Mouse (Mus musculus): Measurements from ENCODE around the gene Olfr502. TPM values are rescaled to one million over a fixed set of nuclear protein-coding genes. Genes with fewer than 3 reads are reported as not detected.

Gene Olfr502
- polyA plus RNA-seq (2015; fragmentation: Nextera tagmentation; extraction: Ambion mirVana), result not detected in 2 replicates

DNA sequence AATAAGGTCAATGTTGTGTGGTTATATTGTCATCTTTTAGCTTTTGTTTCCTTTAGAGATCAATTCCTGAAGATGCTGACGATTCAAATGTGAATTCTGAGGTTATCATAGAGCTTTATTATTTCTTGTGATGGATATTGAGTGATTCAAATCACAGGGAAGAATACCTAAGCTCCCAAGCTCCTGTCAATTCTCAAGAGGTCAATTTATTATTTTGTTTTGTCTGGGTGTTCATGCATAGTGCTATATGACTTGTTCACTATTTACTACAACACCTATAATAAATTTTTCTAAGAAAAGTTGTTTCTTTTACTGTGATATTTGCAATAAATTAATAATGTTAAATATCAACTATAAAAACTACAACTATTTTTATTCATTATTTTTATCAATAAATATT lies at the start of gene Olfr502:
Gene Olfr502, minus strand, starts transcription at position 101 of the 400 bp plus-strand sequence.

DNA sequence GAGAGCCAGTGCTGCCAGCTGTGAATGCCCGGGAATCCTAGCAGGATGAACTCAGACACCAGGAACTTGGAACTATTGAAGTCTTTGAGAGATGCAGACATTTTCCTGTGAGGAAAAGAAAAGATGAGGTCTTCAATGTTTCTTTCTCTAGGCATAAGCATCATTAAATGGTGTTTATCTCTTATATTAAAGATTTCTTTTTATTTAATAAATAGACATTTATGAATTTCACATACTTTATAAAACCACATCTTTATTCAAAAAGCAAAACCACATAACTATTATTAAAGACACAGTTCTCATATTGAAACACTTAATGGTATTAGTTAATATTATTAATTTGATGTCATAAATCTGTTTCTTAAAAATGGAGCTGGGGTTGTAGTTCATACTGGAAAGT lies 40.8 kb upstream of the Olfr502 start, which contains the start of gene Olfr504:
Gene Olfr504, minus strand, starts transcription at position 101 of the 400 bp plus-strand sequence.

DNA sequence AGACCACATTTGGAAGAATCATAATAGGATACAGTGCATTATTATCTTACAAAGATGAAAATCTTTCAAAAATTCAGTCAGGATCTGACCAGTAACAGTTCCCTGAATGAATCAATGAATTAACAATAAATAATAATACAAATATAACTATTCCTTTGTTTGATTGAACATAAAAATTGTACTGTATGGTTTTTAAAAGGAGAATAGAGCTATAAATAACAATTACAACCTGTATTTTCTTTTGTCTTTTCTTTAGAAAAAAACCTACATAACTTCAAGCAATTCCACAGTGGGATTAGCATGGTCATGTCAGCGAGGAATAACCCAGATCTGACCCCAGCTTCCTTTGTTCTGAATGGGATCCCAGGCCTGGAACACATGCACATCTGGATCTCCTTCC lies 19.4 kb upstream of the Olfr502 start, which contains the start of gene Olfr503:
Gene Olfr503, plus strand, starts transcription at position 301 of the 400 bp plus-strand sequence.

Other genes with a start within 250 kb of the Olfr502 start
- not detected in 2 replicates for gene Olfr490, start 236.1 kb downstream of the Olfr502 start, polyA plus RNA-seq (2015; fragmentation: Nextera tagmentation; extraction: Ambion mirVana)
- gene Olfr491, start 211.6 kb downstream of the Olfr502 start, polyA plus RNA-seq (2015; fragmentation: Nextera tagmentation; extraction: Ambion mirVana), result not detected in 2 replicates
- not detected in 2 replicates for gene Olfr492, start 201.4 kb downstream of the Olfr502 start, polyA plus RNA-seq (2015; fragmentation: Nextera tagmentation; extraction: Ambion mirVana)
- not detected in 2 replicates for gene Olfr493, start 178.1 kb downstream of the Olfr502 start, polyA plus RNA-seq (2015; fragmentation: Nextera tagmentation; extraction: Ambion mirVana)
- gene Olfr494, start 159.7 kb downstream of the Olfr502 start, polyA plus RNA-seq (2015; fragmentation: Nextera tagmentation; extraction: Ambion mirVana), result not detected in 2 replicates
- gene Olfr495, start 131.9 kb downstream of the Olfr502 start, polyA plus RNA-seq (2015; fragmentation: Nextera tagmentation; extraction: Ambion mirVana), result not detected in 2 replicates
- not detected in 2 replicates for gene Olfr497, start 104.6 kb downstream of the Olfr502 start, polyA plus RNA-seq (2015; fragmentation: Nextera tagmentation; extraction: Ambion mirVana)
- gene Olfr498, start 59.7 kb downstream of the Olfr502 start, polyA plus RNA-seq (2015; fragmentation: Nextera tagmentation; extraction: Ambion mirVana), result not detected in 2 replicates
- gene Olfr503, start 19.5 kb upstream of the Olfr502 start, polyA plus RNA-seq (2015; fragmentation: Nextera tagmentation; extraction: Ambion mirVana), result not detected in 2 replicates
- gene Olfr504, start 40.7 kb upstream of the Olfr502 start, polyA plus RNA-seq (2015; fragmentation: Nextera tagmentation; extraction: Ambion mirVana), result not detected in 2 replicates
- gene Olfr506, start 85.7 kb upstream of the Olfr502 start, polyA plus RNA-seq (2015; fragmentation: Nextera tagmentation; extraction: Ambion mirVana), result not detected in 2 replicates
- gene Olfr507, start 96.7 kb upstream of the Olfr502 start, polyA plus RNA-seq (2015; fragmentation: Nextera tagmentation; extraction: Ambion mirVana), result not detected in 2 replicates
- not detected in 2 replicates for gene Olfr508, start 104.9 kb upstream of the Olfr502 start, polyA plus RNA-seq (2015; fragmentation: Nextera tagmentation; extraction: Ambion mirVana)
- not detected in 2 replicates for gene Olfr509, start 126.8 kb upstream of the Olfr502 start, polyA plus RNA-seq (2015; fragmentation: Nextera tagmentation; extraction: Ambion mirVana)
- not detected in 2 replicates for gene Olfr510, start 141.4 kb upstream of the Olfr502 start, polyA plus RNA-seq (2015; fragmentation: Nextera tagmentation; extraction: Ambion mirVana)
- not detected in 2 replicates for gene Olfr512, start 188.3 kb upstream of the Olfr502 start, polyA plus RNA-seq (2015; fragmentation: Nextera tagmentation; extraction: Ambion mirVana)
- not detected in 2 replicates for gene Olfr513, start 225.9 kb upstream of the Olfr502 start, polyA plus RNA-seq (2015; fragmentation: Nextera tagmentation; extraction: Ambion mirVana)